Comparison of ENCODE assay signal across 9 mouse cellular contexts in genomic region chr2:165861683-165862594, GRCm38 (mm10). TPM values are rescaled to one million over a fixed set of nuclear protein-coding genes. Genes with fewer than 3 reads are reported as not detected.
DNase-seq lines count a peak whose midpoint lies in the region; ATAC-seq and TF ChIP-seq lines count a peak whose summit lies in the region.
"Had no signal": no experiment of that assay in that cellular context is flagged by ENCODE, and none has a peak within 500 bp of the region (broad histone marks: within the 10 kb centered on the region; RNA-seq: fewer than 3 reads in every experiment).

No protein-coding gene starts in this region.

- H3K9ac ChIP-seq in kidney, embryonic 14.5 days (ENCODE audit: low read depth, low read length) = no peak overlapping the region
- H3K9ac ChIP-seq in hindbrain, embryonic 16.5 days (ENCODE audit: low read depth, low read length) = no peak overlapping the region
- no peak overlapping the region for H3K9ac ChIP-seq in neural tube, embryonic 13.5 days
- H3K9ac ChIP-seq: heart, embryonic 15.5 days had no signal

- no peaks in the 10 kb centered on the region for H3K27me3 ChIP-seq in kidney, embryonic 14.5 days (ENCODE audit: control insufficient read depth, insufficient read depth, low read length)
- no peaks in the 10 kb centered on the region for H3K27me3 ChIP-seq in hindbrain, embryonic 16.5 days (replicated peaks; ENCODE audit: control insufficient read depth, insufficient read depth, low read length)
- no peaks in the 10 kb centered on the region for H3K27me3 ChIP-seq in neural tube, embryonic 13.5 days
- H3K27me3 ChIP-seq: heart, embryonic 15.5 days had no signal

- H3K9me3 ChIP-seq in kidney, embryonic 14.5 days (ENCODE audit: control insufficient read depth, low read length) = no peaks in the 10 kb centered on the region
- no peaks in the 10 kb centered on the region for H3K9me3 ChIP-seq in hindbrain, embryonic 16.5 days (ENCODE audit: control insufficient read depth, low read length)
- no peaks in the 10 kb centered on the region for H3K9me3 ChIP-seq in neural tube, embryonic 13.5 days
- H3K9me3 ChIP-seq: heart, embryonic 15.5 days had no signal

- peak overlapping the region; percentile 33 for H3K27ac ChIP-seq in kidney, embryonic 14.5 days (ENCODE audit: low read depth, low read length)
- H3K27ac ChIP-seq in hindbrain, embryonic 16.5 days (ENCODE audit: low read depth, low read length) = peak overlapping the region; percentile 46
- peak overlapping the region; percentile 84 for H3K27ac ChIP-seq in neural tube, embryonic 13.5 days (replicated peaks)
- H3K27ac ChIP-seq: heart, embryonic 15.5 days had no signal

- H3K4me2 ChIP-seq in kidney, embryonic 14.5 days (replicated peaks; ENCODE audit: low read depth, low read length) = no peak overlapping the region
- H3K4me2 ChIP-seq in hindbrain, embryonic 16.5 days (ENCODE audit: low read length) = no peak overlapping the region
- H3K4me2 ChIP-seq in neural tube, embryonic 13.5 days = 0 out of 2 replicates have a peak overlapping the region, but pooled peaks have one; percentile 18
- H3K4me2 ChIP-seq: heart, embryonic 15.5 days had no signal

- no peak overlapping the region for H3K4me3 ChIP-seq in kidney, embryonic 14.5 days (ENCODE audit: low read length)
- H3K4me3 ChIP-seq in hindbrain, embryonic 16.5 days (ENCODE audit: low read length) = no peak overlapping the region
- H3K4me3 ChIP-seq in neural tube, embryonic 13.5 days = no peak overlapping the region
- H3K4me3 ChIP-seq: heart, embryonic 15.5 days had no signal

- no peak for DNase-seq in kidney, postnatal 4 days
- peak; percentile 47 for DNase-seq in brain, embryonic 14.5 days (ENCODE audit: low read depth)
- no peak for DNase-seq in frontal cortex, adult 2 months (ENCODE audit: extremely low spot score in 1 of 2, low spot score in 1 of 2)
- no peak for DNase-seq in adrenal gland, postnatal 10 days
- no peak for DNase-seq in thymus, postnatal 25 days

- H3K4me1 ChIP-seq in kidney, embryonic 14.5 days (ENCODE audit: control insufficient read depth, insufficient read depth, low read length) = peaks cover 48% of the 10 kb centered on the region
- H3K4me1 ChIP-seq in hindbrain, embryonic 16.5 days (ENCODE audit: control insufficient read depth, insufficient read depth, low read depth, low read length) = peaks cover 51% of the 10 kb centered on the region
- H3K4me1 ChIP-seq in neural tube, embryonic 13.5 days (replicated peaks) = peaks cover 93% of the 10 kb centered on the region

- no peak for TF ChIP-seq POLR2A in brain, embryonic 14.5 days (IDR thresholded peaks at IDR 0.05; ENCODE audit: borderline replicate concordance, extremely low read depth, insufficient read depth, insufficient read length, poor library complexity, severe bottlenecking)

- H3K36me3 ChIP-seq in kidney, embryonic 14.5 days (ENCODE audit: control insufficient read depth, insufficient read depth, low read length) = peaks cover 10% of the 10 kb centered on the region; the same call in 1 of the 2 replicates
- no peaks in the 10 kb centered on the region for H3K36me3 ChIP-seq in hindbrain, embryonic 16.5 days (ENCODE audit: control insufficient read depth, insufficient read depth, low read length)
- 0 out of 2 replicates have a peak, but pooled peaks cover 6% of the 10 kb centered on the region for H3K36me3 ChIP-seq in neural tube, embryonic 13.5 days
- H3K36me3 ChIP-seq: heart, embryonic 15.5 days had no signal

- 56% methylated on average over 26 of the region's 26 CpGs for WGBS in kidney, embryonic 14.5 days
- 64% methylated on average over 26 of the region's 26 CpGs for WGBS in hindbrain, embryonic 16.5 days
- 47% methylated on average over 26 of the region's 26 CpGs for WGBS in neural tube, embryonic 13.5 days

- TF ChIP-seq CTCF in brain, embryonic 14.5 days (IDR thresholded peaks at IDR 0.05; ENCODE audit: borderline replicate concordance, extremely low read depth, insufficient read depth, insufficient read length) = no peak

- ATAC-seq in kidney, embryonic 14.5 days (ENCODE audit: low FRiP score, low TSS enrichment) = peak; percentile 61
- peak; percentile 57 for ATAC-seq in hindbrain, embryonic 16.5 days
- peak; percentile 62 for ATAC-seq in neural tube, embryonic 13.5 days (ENCODE audit: low read depth)

RNA-seq across cellular contexts. Expression of gene Zmynd8, which starts 36.9 kb away (rescaled TPM):
- polyA plus RNA-seq in kidney, embryonic 14.5 days (2014; fragmentation: Nextera tagmentation; extraction: Ambion mirVana) = 44.3 and 61.1 TPM in 2 replicates
- 49.7 and 75.8 TPM in 2 replicates for polyA plus RNA-seq in brain, embryonic 14.5 days (2012; rRNA removed)
- 64.3 and 66.4 TPM in 2 replicates for polyA plus RNA-seq in hindbrain, embryonic 16.5 days (2015; fragmentation: Nextera tagmentation; extraction: Ambion mirVana)
- 69.0 and 73.2 TPM in 2 replicates for polyA plus RNA-seq in neural tube, embryonic 13.5 days (2015; fragmentation: Nextera tagmentation; extraction: Ambion mirVana)
- polyA plus RNA-seq in frontal cortex, adult 2 months (2012; rRNA removed) = 79.7 and 86.6 TPM in 2 replicates
- total RNA-seq in adrenal gland, postnatal 10 days (2021) = 10 to 100 TPM; 39.8 to 57.2 TPM

Comparison
In these comparisons a context has a peak if more than half of its experiments do, and no peak if none do; other contexts are left out.
1. H3K27ac ChIP-seq: peak in every context shown above with its lines; median percentile 84 in neural tube, embryonic 13.5 days; 46 in hindbrain, embryonic 16.5 days; 33 in kidney, embryonic 14.5 days.